Mouse (Mus musculus): ENCODE results near the gene Mdga1.

DNA sequence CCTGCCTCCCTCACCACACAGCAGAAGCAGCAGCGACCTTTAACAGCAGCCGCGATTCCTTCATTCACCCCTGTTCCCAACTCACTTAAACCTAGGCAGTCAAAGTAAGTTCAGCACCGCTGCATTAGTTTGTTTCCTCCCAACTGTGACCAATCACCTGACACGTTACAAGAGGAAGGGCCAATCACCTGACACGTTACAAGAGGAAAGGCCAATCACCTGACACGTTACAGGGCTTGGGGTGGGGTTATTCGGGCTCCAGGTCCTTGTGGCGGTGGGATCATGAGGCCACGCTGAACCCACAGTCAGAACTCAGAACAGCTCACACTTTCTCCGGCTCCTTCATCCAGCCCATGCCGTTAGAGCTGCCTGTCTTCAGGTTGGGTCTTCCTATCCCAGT lies 99.6 kb downstream of the Mdga1 start:
- TF ChIP-seq CTCF (IDR thresholded peaks at IDR 0.05; ENCODE audit: control insufficient read depth, insufficient read depth, low read length) (no peak), POLR2A (IDR thresholded peaks at IDR 0.05; ENCODE audit: borderline replicate concordance, control insufficient read depth, low read depth, low read length) (no peak)
